Mouse (Mus musculus) MEL-GATA-1-ER (cell line): ENCODE data around the gene Tmem45a.

Experiments used
- DNase-seq: peaks from one replicate; pipeline ENCODE4 v3.0.0-alpha.2; 2012; ENCODE audit warnings: low read depth; ENCODE audit errors: extremely low read depth

The Tmem45a gene

GRCm38 (mm10) chr16:56798873-56799272, 87.1 kb downstream of the Tmem45a start:
- DNase-seq: no peak

- DNase-seq: peak; percentile 57
These were observed 90.4 kb downstream of the Tmem45a start, which contains the start of gene Adgrg7 for GRCm38 (mm10) chr16:56795481-56796139. TSS of gene Adgrg7 (minus strand) at chr16:56795855.

GRCm38 (mm10) chr16:56794383-56795144, 91.4 kb downstream of the Tmem45a start:
- no peak for DNase-seq

- peak; percentile 91 for DNase-seq
These were observed 92.2 kb downstream of the Tmem45a start for GRCm38 (mm10) chr16:56793778-56794177.

- DNase-seq: no peak
These were observed 100.0 kb downstream of the Tmem45a start for GRCm38 (mm10) chr16:56785943-56786342.

GRCm38 (mm10) chr16:56771163-56772105, 114.5 kb downstream of the Tmem45a start:
- DNase-seq: peak; percentile 46
